Mouse (Mus musculus): ENCODE measurements at regions not wholly inside any gene's neighbourhood (a gene's known extent, or its start where the extent isn't known, plus 50 kb on each side); places are given as distances from the start of the nearest gene placed in this dataset.

GRCm38 (mm10) chr16:89631396-89632113, 60.6 kb upstream of the Krtap11-1 start:
- no peak for ATAC-seq (ENCODE audit: poor library complexity, severe bottlenecking)

- ATAC-seq (ENCODE audit: poor library complexity, severe bottlenecking) = peak; percentile 89
Observed at GRCm38 (mm10) chr16:89625710-89626109, 54.7 kb upstream of the Krtap11-1 start.

- peak; percentile 60 for ATAC-seq (ENCODE audit: poor library complexity, severe bottlenecking)
Observed at GRCm38 (mm10) chr16:89625253-89625652, 54.3 kb upstream of the Krtap11-1 start.

Measured in megakaryocyte, adult 5-6 weeks (primary cell).